Mouse (Mus musculus) cortical plate, adult 2 months (tissue): ENCODE results near the gene Hip1r. TPM values are rescaled to one million over a fixed set of nuclear protein-coding genes. Genes with fewer than 3 reads are reported as not detected.

Experiments used
- H3K27ac ChIP-seq: fragments of 200-500 bp; 2 replicates; pipeline ENCODE4 v1.5.1; 2012; ENCODE audit warnings: low read length, control low read depth, inconsistent platforms; ENCODE audit not compliant: insufficient read depth
- H3K4me1 ChIP-seq: fragments of 200-500 bp; 2 replicates; pipeline ENCODE4 v1.6.1; 2011; ENCODE audit warnings: low read length; ENCODE audit not compliant: control insufficient read depth, insufficient read depth
- H3K4me3 ChIP-seq: fragments of 200-500 bp; 2 replicates; pipeline ENCODE4 v1.5.1; 2011; ENCODE audit warnings: mild to moderate bottlenecking, low read length, control low read depth; ENCODE audit not compliant: insufficient read depth
- CTCF ChIP-seq: fragments of 200-500 bp; IDR thresholded peaks from 2 replicates; pipeline ENCODE4 v1.5.1; 2011; ENCODE audit warnings: mild to moderate bottlenecking, control low read depth, low read length; ENCODE audit not compliant: insufficient read depth; ENCODE audit errors: extremely low read depth
- POLR2A ChIP-seq: fragments of 200-500 bp; IDR thresholded peaks from 2 replicates; pipeline ENCODE4 v1.6.1; 2011; ENCODE audit warnings: mild to moderate bottlenecking, low read length, control low read depth; ENCODE audit not compliant: insufficient read depth; ENCODE audit errors: extremely low read depth
- polyA plus RNA-seq: library from polyadenylated mRNA; depleted of rRNA; stranded (reverse); fragments of >200 nt; gene quantifications from 2 replicates; pipeline ENCODE4 v1.2.3, GENCODE M21; 2012

Hip1r gene
- polyA plus RNA-seq, 1 experiment, result 42.1 TPM

DNA sequence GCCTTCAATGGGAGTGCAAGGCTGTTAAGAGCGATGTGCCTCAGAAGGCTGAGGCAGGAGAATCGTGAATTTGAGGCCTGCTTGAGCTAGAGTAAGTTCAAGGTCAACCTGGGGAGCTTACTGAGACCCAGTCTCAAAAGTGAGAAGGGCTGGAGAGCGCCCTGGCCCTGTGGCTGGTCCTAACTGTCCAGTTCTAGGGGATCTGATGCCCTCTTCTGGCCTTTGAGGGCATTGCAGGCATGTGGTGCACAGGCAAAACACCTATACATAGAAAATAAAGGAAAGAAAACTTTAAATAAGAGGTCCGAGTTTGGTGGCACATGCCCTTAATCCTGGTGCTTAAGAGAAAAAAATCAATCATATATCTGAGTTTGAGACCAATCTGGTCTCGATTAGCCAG lies 19.4 kb downstream of the Hip1r start:
- peaks cover 3% of the 10 kb centered on the region for H3K4me1 ChIP-seq
- peak; percentile 86 for TF ChIP-seq CTCF
- TF ChIP-seq POLR2A, result no peak
- H3K4me3 ChIP-seq, result no peak overlapping the region
- H3K27ac ChIP-seq, result peak overlapping the region; percentile 6; the same call in 1 of the 2 replicates

DNA sequence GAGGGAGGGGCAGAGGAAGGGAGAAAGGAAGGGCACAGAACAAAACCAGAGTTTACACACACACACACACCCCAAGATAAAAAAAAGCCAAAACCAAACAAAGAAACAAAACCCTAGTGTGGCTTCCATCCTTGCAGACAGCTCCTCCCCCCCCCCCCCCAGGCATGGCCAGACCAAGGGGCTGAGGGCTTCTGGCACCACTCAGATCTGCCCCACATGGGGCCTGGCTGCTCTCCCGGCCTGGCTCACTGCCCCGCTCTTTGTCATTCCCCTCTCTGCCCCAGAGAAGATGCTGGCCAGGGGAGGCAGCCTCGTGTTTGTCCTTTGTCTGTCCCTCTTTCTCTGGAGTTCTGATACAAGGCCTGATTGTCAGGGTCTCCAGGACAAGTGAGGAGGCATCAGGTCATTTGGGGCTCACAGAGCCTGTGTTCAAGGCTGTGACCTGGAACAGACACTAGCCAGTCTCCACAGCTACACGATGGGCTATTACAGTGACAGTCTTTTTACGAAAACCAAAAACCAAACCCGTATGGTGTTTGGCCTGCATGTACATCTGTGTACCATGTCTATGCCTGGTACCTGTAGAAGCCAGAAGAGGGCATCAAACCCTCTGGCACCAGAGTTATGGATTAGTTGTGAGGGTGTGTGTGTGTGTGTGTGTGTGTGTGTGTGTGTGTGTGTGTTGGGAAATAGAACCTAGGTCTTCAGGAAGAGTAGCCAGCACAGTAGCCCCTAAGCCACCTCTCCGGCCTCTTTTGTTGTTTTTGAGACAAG lies 20.0 kb downstream of the Hip1r start:
- Histone ChIP-seq H3K27ac (no peak overlapping the region), H3K4me3 (no peak overlapping the region), H3K4me1 (peaks cover 4% of the 10 kb centered on the region)
- no peak for TF ChIP-seq CTCF
- no peak for TF ChIP-seq POLR2A

DNA sequence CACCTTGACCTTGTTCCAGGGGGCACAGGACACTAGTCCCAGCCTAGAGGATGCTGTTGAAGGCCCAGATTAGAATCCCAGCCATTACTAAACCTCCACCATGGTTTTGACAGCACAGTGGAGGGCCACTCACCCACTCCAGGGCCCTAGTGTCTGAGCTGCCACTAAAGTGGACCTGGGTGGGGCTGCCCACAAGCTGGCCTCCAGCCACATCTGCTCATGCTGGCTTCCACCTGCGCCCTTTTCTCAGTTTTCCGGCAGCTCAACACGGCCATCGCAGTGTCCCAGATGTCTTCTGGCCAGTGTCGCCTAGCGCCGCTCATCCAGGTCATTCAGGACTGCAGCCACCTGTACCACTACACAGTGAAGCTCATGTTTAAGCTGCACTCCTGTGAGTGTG lies 21.0 kb downstream of the Hip1r start:
- H3K4me1 ChIP-seq, result peaks cover 4% of the 10 kb centered on the region
- TF ChIP-seq POLR2A, result no peak
- no peak for TF ChIP-seq CTCF

DNA sequence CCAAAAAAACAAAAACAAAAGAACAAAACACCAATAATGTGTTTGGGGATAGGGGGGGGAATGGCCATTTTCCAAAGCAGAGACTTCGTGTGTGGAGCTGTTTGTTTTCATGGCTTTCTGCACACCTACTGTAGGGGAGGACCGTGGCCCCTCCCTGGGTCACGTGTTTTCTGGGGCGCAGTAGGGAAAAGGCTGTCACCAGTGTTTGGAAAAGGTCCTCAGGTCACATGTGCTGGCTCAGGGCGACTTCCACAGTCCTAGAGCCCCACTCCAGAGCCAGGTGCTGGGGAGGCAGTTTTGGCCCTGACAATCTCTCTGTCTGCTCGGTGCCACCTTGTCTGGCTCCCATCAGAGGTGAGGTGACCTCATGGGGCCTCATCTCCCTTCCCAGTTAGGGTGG lies 22.0 kb downstream of the Hip1r start:
- Histone ChIP-seq H3K27ac (no peak overlapping the region), H3K4me1 (peaks cover 4% of the 10 kb centered on the region), H3K4me3 (no peak overlapping the region)
- no peak for TF ChIP-seq CTCF
- TF ChIP-seq POLR2A, result no peak

More for the DNA sequence above, 21.0 kb downstream of the Hip1r start:
- no peak overlapping the region for H3K27ac ChIP-seq
- H3K4me3 ChIP-seq, result no peak overlapping the region

DNA sequence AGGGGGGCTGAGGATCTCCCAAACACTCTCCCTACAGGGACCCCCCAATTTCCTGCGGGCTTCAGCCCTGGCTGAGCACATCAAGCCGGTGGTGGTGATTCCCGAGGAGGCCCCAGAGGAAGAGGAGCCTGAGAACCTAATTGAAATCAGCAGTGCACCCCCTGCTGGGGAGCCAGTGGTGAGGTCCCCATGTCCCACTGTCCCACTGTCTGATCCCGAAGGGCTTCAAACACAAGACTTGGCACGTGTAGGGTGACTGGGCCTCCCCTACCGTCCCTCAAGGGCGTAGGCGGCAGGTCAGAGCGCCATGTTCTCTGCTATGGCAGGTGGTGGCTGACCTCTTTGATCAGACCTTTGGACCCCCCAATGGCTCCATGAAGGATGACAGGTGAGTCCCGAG lies 22.8 kb downstream of the Hip1r start:
- H3K27ac ChIP-seq, result no peak overlapping the region
- no peak for TF ChIP-seq POLR2A
- H3K4me1 ChIP-seq, result peaks cover 4% of the 10 kb centered on the region
- H3K4me3 ChIP-seq, result no peak overlapping the region

DNA sequence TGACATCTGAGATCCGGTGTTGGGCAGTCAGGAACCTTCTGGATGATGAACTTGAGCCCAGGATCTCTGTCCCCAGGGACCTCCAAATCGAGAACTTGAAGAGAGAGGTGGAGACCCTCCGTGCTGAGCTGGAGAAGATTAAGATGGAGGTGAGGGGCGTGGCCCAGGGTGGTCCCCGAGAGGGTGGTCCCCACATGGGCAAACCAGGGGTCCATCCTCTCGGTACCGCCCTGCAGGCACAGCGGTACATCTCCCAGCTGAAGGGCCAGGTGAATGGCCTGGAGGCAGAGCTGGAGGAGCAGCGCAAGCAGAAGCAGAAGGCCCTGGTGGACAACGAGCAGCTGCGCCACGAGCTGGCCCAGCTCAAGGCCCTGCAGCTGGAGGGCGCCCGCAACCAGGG lies 23.3 kb downstream of the Hip1r start:
- Histone ChIP-seq H3K27ac (no peak overlapping the region), H3K4me3 (no peak overlapping the region), H3K4me1 (peaks cover 4% of the 10 kb centered on the region)
- no peak for TF ChIP-seq POLR2A
- no peak for TF ChIP-seq CTCF

DNA sequence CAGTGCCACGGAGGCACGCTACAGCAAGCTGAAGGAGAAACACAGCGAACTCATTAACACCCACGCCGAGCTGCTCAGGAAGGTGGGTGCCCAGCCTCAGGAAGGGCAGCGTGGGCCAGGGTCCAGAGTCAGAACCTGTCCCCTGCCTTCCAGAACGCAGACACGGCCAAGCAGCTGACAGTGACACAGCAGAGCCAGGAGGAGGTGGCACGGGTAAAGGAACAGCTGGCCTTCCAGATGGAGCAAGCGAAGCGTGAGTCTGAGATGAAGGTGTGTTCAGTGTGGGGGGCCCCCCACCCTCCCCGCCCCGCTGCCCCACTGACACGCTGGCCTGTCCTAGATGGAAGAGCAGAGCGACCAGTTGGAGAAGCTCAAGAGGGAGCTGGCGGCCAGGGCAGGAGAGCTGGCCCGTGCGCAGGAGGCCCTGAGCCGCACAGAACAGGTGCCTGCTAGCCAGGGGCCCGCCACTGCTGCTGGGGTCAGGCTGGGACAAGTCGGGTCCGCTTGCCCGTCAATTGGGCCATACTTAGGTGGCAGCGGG lies 23.9 kb downstream of the Hip1r start:
- TF ChIP-seq POLR2A (no peak), CTCF (no peak)
- Histone ChIP-seq H3K4me1 (peaks cover 3% of the 10 kb centered on the region), H3K4me3 (no peak overlapping the region), H3K27ac (no peak overlapping the region)

DNA sequence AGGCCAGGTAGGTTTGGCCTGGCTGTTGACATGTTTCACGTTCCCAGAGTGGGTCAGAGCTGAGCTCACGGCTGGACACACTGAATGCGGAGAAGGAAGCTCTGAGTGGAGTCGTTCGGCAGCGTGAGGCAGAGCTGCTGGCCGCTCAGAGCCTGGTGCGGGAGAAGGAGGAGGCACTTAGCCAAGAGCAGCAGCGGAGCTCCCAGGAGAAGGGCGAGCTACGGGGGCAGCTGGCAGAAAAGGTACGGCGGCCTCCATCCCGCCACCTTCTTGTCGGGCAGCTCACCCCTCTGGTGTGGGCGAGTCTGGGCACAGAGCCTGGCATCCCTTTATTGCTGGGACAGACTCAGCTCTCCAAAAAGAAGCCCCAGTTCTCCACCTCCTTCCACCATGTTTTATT lies 24.4 kb downstream of the Hip1r start:
- TF ChIP-seq CTCF, result no peak
- TF ChIP-seq POLR2A, result no peak
- Histone ChIP-seq H3K4me3 (no peak overlapping the region), H3K27ac (no peak overlapping the region), H3K4me1 (peaks cover 3% of the 10 kb centered on the region)

DNA sequence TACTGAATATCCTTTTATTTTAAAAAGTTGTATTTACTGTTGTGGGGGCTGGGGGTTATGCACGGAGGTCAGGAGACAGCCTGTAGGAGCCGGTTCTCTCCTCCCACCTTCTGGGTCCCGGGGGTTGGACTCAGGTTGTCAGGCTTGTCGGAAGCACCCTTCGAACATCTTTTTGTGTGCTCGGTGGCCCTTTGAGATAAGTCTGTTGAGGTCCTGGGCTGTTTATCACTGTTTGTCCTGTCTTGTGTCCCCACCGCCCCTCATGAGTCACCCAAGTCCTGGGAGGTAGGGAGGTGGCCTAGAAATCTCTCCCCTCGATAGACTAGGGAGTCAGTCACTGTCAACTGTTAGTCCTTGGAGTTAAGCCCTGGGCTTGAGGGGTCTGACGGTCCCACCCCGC lies 24.9 kb downstream of the Hip1r start:
- no peak for TF ChIP-seq CTCF
- TF ChIP-seq POLR2A, result no peak
- H3K27ac ChIP-seq, result no peak overlapping the region
- no peak overlapping the region for H3K4me3 ChIP-seq
- H3K4me1 ChIP-seq, result peaks cover 3% of the 10 kb centered on the region

DNA sequence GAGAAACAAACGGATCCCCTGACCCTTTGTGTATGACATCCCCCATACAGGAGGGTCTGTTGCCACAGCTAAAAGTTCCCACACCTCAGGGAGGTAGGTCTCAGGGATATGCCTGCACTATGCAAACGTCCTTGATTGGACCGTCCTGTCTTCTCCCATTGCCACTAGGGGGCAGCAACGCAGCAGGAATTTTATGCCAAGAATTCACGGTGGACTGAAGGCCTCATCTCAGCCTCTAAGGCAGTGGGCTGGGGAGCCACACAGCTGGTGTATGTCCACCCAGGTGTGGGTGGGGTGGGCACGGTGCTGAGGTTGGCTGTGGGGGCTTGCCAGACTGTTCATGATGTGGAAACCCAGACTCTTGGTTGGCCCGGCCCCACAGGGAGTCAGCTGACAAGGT lies 27.4 kb downstream of the Hip1r start:
- peak; percentile 97 for TF ChIP-seq CTCF
- no peak for TF ChIP-seq POLR2A
- Histone ChIP-seq H3K27ac (no peak overlapping the region), H3K4me1 (peaks cover 3% of the 10 kb centered on the region), H3K4me3 (no peak overlapping the region)
